ENCODE assay signal across 7 mouse cellular contexts in the genomic region with DNA sequence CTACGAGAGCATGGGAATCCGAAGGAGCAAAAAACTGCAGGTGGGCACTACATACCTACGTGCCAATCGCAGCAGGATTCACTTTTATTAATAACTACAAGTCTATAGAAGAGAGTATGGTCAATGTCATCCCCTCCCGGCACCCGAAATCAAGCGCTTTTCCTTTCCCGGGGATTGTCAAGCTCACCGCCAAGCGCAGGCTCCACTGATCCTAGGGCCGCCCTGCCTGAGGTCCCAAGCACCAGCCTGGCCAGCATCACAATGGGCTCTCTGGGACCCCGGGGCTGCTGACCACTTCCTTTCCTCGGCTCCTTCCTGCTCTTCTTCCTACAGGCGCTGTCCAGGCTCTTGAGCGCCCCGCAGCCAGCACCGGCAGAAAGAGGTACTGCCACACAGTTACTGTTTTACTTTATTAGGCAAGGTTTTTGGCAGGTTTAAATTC. TPM values are rescaled to one million over a fixed set of nuclear protein-coding genes. Genes with fewer than 3 reads are reported as not detected.
DNase-seq lines count a peak whose midpoint lies in the region; ATAC-seq lines count a peak whose summit lies in the region.

A gene (plus strand): TSS at position 294 of the 442 bp plus-strand sequence.
A gene (minus strand): TSS at position 350 of the 442 bp plus-strand sequence.

- peaks cover 7% of the 10 kb centered on the region; the same call in 1 of the 2 replicates for H3K4me1 ChIP-seq in embryonic facial prominence, embryonic 10.5 days
- H3K4me1 ChIP-seq in midbrain, embryonic 11.5 days (ENCODE audit: control insufficient read depth, insufficient read depth, low read length), result peaks cover 4% of the 10 kb centered on the region

- no peaks in the 10 kb centered on the region for H3K36me3 ChIP-seq in embryonic facial prominence, embryonic 10.5 days (replicated peaks)
- H3K36me3 ChIP-seq in midbrain, embryonic 11.5 days (ENCODE audit: control insufficient read depth, insufficient read depth, low read length), result no peaks in the 10 kb centered on the region

- H3K9me3 ChIP-seq in embryonic facial prominence, embryonic 10.5 days, result no peaks in the 10 kb centered on the region
- no peaks in the 10 kb centered on the region for H3K9me3 ChIP-seq in midbrain, embryonic 11.5 days (ENCODE audit: control insufficient read depth, low read length)

- peak within 1 kb of the TSS; percentile 74 for H3K4me2 ChIP-seq in midbrain, embryonic 11.5 days

- peak within 1 kb of the TSS; percentile 72 for H3K4me3 ChIP-seq in embryonic facial prominence, embryonic 10.5 days
- peak within 1 kb of the TSS; percentile 57 for H3K4me3 ChIP-seq in midbrain, embryonic 11.5 days (ENCODE audit: low read depth, low read length)

- no peaks in the 10 kb centered on the region for H3K27me3 ChIP-seq in embryonic facial prominence, embryonic 10.5 days (replicated peaks; ENCODE audit: low read depth, poor library complexity, severe bottlenecking)
- H3K27me3 ChIP-seq in midbrain, embryonic 11.5 days (ENCODE audit: control insufficient read depth, insufficient read depth, low read length), result no peaks in the 10 kb centered on the region

- DNase-seq in adrenal gland, postnatal 10 days, result peak; percentile 84
- peak; percentile 85 for DNase-seq in embryonic facial prominence, embryonic 10.5 days (ENCODE audit: low spot score)
- DNase-seq in kidney, adult 11 months, result peak; percentile 81
- DNase-seq in left cerebral cortex, postnatal 4 days, result peak; percentile 86
- DNase-seq in midbrain, embryonic 11.5 days (ENCODE audit: low spot score, missing footprints), result peak; percentile 97
- DNase-seq in skeletal muscle tissue, adult 2 months (ENCODE audit: low read depth, low spot score), result peak; percentile 48

- peak within 1 kb of the TSS; percentile 68 for H3K9ac ChIP-seq in midbrain, embryonic 11.5 days (ENCODE audit: low read length)

- WGBS in embryonic facial prominence, embryonic 10.5 days, result 2% methylated on average over 17 of the region's 17 CpGs
- 3% methylated on average over 17 of the region's 17 CpGs for WGBS in midbrain, embryonic 11.5 days

- intact Hi-C loops in left cerebral cortex, postnatal 4 days (cut with DNase I), result no loop called here

- peak within 1 kb of the TSS; percentile 82 for H3K27ac ChIP-seq in embryonic facial prominence, embryonic 10.5 days (replicated peaks)
- H3K27ac ChIP-seq in midbrain, embryonic 11.5 days (ENCODE audit: low read depth, low read length), result no peak within 1 kb of the TSS; the same call in 1 of the 2 replicates

- ATAC-seq in granulocyte monocyte progenitor cell, adult 5-6 weeks (replicated peaks; ENCODE audit: poor library complexity, severe bottlenecking), result peak; percentile 100
- ATAC-seq in midbrain, embryonic 11.5 days (ENCODE audit: low FRiP score), result peak; percentile 98

RNA-seq across cellular contexts. Expression of the first gene that starts in this region (rescaled TPM):
- 10 to 100 TPM; 19.1 to 22.1 TPM for total RNA-seq in adrenal gland, postnatal 10 days (2021)
- 10.8 and 12.3 TPM in 2 replicates for polyA plus RNA-seq in embryonic facial prominence, embryonic 10.5 days (2016; fragmentation: Nextera tagmentation; extraction: Ambion mirVana)
- 15.3 and 29.5 TPM in 2 replicates for total RNA-seq in granulocyte monocyte progenitor cell, adult 5-6 weeks (2014; fragmentation: Nextera tagmentation)
- total RNA-seq in granulocyte monocyte progenitor cell, adult 5-6 weeks (2017), result 12.0 and 14.4 TPM in 2 replicates
- total RNA-seq in left cerebral cortex, postnatal 4 days (2021), result 10 to 100 TPM; 16.7 to 19.7 TPM
- 13.4 and 16.6 TPM in 2 replicates for polyA plus RNA-seq in midbrain, embryonic 11.5 days (2014; fragmentation: Nextera tagmentation; extraction: Ambion mirVana)

RNA-seq across cellular contexts. Expression of the second gene that starts in this region (rescaled TPM):
- 10 to 100 TPM; 11.4 to 17.1 TPM for total RNA-seq in adrenal gland, postnatal 10 days (2021)
- polyA plus RNA-seq in embryonic facial prominence, embryonic 10.5 days (2016; fragmentation: Nextera tagmentation; extraction: Ambion mirVana), result 21.3 and 24.3 TPM in 2 replicates
- 9.1 and 11.7 TPM in 2 replicates for total RNA-seq in granulocyte monocyte progenitor cell, adult 5-6 weeks (2014; fragmentation: Nextera tagmentation)
- 11.8 and 13.1 TPM in 2 replicates for total RNA-seq in granulocyte monocyte progenitor cell, adult 5-6 weeks (2017)
- 10 to 100 TPM in 1 of 2 experiments, 1 to 10 TPM in 1; 9.9 to 11.6 TPM for total RNA-seq in left cerebral cortex, postnatal 4 days (2021)
- polyA plus RNA-seq in midbrain, embryonic 11.5 days (2014; fragmentation: Nextera tagmentation; extraction: Ambion mirVana), result 32.3 and 35.9 TPM in 2 replicates
